Mouse (Mus musculus): ENCODE results near the gene Cys1. TPM values are rescaled to one million over a fixed set of nuclear protein-coding genes. Genes with fewer than 3 reads are reported as not detected.
"Not testable (repeated sequence)": the region's sequence is repeated elsewhere in the genome, so short reads cannot be mapped to it uniquely, and the experiment has no call there.

Cys1 gene
- polyA plus RNA-seq, 1 experiment from 2014 or later, result 2.1 TPM

- peak overlapping the region; percentile 86 for H3K4me2 ChIP-seq (replicated peaks)
- H3K9me3 ChIP-seq, result no peaks in the 10 kb centered on the region
- H3K9ac ChIP-seq, result peak overlapping the region; percentile 76
- under 1% methylated on average over 17 of the region's 17 CpGs for WGBS
- H3K36me3 ChIP-seq, result peaks cover 2% of the 10 kb centered on the region
- H3K27me3 ChIP-seq (replicated peaks), result no peaks in the 10 kb centered on the region
- H3K4me1 ChIP-seq (replicated peaks), result peaks cover 29% of the 10 kb centered on the region
- ATAC-seq, result no peak
- peak overlapping the region; percentile 82 for H3K27ac ChIP-seq
- peak overlapping the region; percentile 95 for H3K4me3 ChIP-seq (replicated peaks)
Measured at GRCm38 (mm10) chr12:24708824-24709218, 27.2 kb upstream of the Cys1 start.

GRCm38 (mm10) chr12:24707954-24708823 is 26.6 kb upstream of the Cys1 start, which contains the start of gene Rrm2:
Rrm2 (plus strand) TSS chr12:24708241.
- peak; percentile 92 for ATAC-seq
- Histone ChIP-seq H3K4me3 (replicated peaks) (peak within 1 kb of the TSS; percentile 95), H3K4me1 (replicated peaks) (peaks cover 29% of the 10 kb centered on the region), H3K36me3 (peaks cover 2% of the 10 kb centered on the region), H3K27ac (peak within 1 kb of the TSS; percentile 82), H3K4me2 (replicated peaks) (peak within 1 kb of the TSS; percentile 86), H3K27me3 (replicated peaks) (no peaks in the 10 kb centered on the region), H3K9me3 (no peaks in the 10 kb centered on the region), H3K9ac (peak within 1 kb of the TSS; percentile 76)
- under 1% methylated on average over 83 of the region's 83 CpGs for WGBS

- Histone ChIP-seq H3K4me1 (replicated peaks) (peaks cover 29% of the 10 kb centered on the region), H3K4me2 (replicated peaks) (peak overlapping the region; percentile 86), H3K36me3 (peaks cover 2% of the 10 kb centered on the region), H3K9me3 (no peaks in the 10 kb centered on the region), H3K27me3 (replicated peaks) (no peaks in the 10 kb centered on the region), H3K9ac (peak overlapping the region; percentile 76), H3K27ac (peak overlapping the region; percentile 32; the same call in 1 of the 2 replicates), H3K4me3 (replicated peaks) (peak overlapping the region; percentile 95)
- WGBS, result 0% methylated on average over 9 of the region's 9 CpGs
- ATAC-seq, result peak; percentile 8
Measured at GRCm38 (mm10) chr12:24707480-24707802, 25.8 kb upstream of the Cys1 start.

- 2% methylated on average over 27 of the region's 27 CpGs for WGBS
- Histone ChIP-seq H3K36me3 (peaks cover 2% of the 10 kb centered on the region; the same call in 1 of the 2 replicates), H3K4me2 (replicated peaks) (peak overlapping the region; percentile 86), H3K4me1 (replicated peaks) (peaks cover 28% of the 10 kb centered on the region), H3K27me3 (replicated peaks) (no peaks in the 10 kb centered on the region), H3K9me3 (no peaks in the 10 kb centered on the region), H3K4me3 (replicated peaks) (peak overlapping the region; percentile 95), H3K27ac (no peak overlapping the region; the same call in 1 of the 2 replicates), H3K9ac (peak overlapping the region; percentile 76)
- peak; percentile 39 for ATAC-seq
Measured at GRCm38 (mm10) chr12:24706764-24707479, 25.3 kb upstream of the Cys1 start.

DNA sequence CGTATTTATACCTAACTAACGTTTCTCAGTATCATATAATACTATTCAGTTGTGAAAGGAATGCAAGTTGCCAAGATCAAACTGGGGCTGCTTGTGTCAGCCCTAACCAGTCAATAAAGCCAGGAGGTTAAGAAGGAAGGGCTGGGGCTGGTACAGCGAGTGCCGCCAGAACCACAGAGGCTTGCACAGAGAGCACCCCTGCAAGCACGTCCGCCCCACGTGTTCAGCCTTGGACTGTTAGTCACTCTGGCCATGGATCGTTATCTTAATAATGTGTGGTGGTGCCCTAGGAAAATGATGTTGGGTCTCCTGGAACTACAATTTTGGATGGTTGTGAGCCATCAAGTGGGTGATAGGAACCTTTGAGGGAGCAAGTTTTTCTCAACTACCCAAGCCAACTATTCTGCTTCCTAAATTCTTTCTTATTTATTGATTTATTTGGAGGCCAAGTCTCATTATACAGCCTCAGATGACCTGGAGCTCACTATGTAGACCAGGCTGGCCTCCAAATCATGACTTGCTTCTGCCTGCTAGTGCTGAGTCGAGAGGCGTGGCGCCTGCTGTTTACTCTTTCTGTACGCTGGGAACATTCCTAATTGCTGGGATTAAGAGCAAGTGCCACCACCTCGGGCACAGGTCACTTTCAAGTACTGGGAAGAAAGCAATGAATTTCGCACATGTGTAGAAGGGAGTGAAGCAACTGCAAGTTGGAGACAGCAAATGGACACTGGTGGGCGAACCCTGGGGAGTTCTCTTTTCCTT is 24.1 kb upstream of the Cys1 start:
- no peak overlapping the region for H3K4me2 ChIP-seq (replicated peaks)
- 71% methylated on average over 15 of the region's 15 CpGs for WGBS

GRCm38 (mm10) chr12:24703013-24703412 is 21.4 kb upstream of the Cys1 start:
- no peak overlapping the region for H3K27ac ChIP-seq
- H3K36me3 ChIP-seq, result no peaks in the 10 kb centered on the region
- no peak for ATAC-seq
- H3K4me2 ChIP-seq (replicated peaks), result no peak overlapping the region
- 0 out of 2 replicates have a peak, but pooled peaks cover 12% of the 10 kb centered on the region for H3K4me1 ChIP-seq (replicated peaks)
- WGBS, result 65% methylated on average over 3 of the region's 3 CpGs
- H3K9me3 ChIP-seq, result no peaks in the 10 kb centered on the region
- H3K27me3 ChIP-seq (replicated peaks), result no peaks in the 10 kb centered on the region
- no peak overlapping the region for H3K9ac ChIP-seq
- no peak overlapping the region for H3K4me3 ChIP-seq (replicated peaks)

More for the DNA sequence above, 24.1 kb upstream of the Cys1 start:
- H3K9ac ChIP-seq, result no peak overlapping the region
- ATAC-seq, result peak; percentile 16
- H3K4me1 ChIP-seq (replicated peaks), result peaks cover 21% of the 10 kb centered on the region
- H3K4me3 ChIP-seq (replicated peaks), result no peak overlapping the region
- H3K27ac ChIP-seq, result no peak overlapping the region; the same call in 1 of the 2 replicates
- H3K36me3 ChIP-seq, result no peaks in the 10 kb centered on the region
- no peaks in the 10 kb centered on the region for H3K9me3 ChIP-seq
- H3K27me3 ChIP-seq (replicated peaks), result no peaks in the 10 kb centered on the region

GRCm38 (mm10) chr12:24701621-24702020 is 20.0 kb upstream of the Cys1 start:
- ATAC-seq, result not testable (repeated sequence)

GRCm38 (mm10) chr12:24699578-24699977 is 18.0 kb upstream of the Cys1 start:
- no peak overlapping the region for H3K4me2 ChIP-seq (replicated peaks)
- H3K9me3 ChIP-seq, result no peaks in the 10 kb centered on the region
- no peaks in the 10 kb centered on the region for H3K36me3 ChIP-seq
- H3K4me1 ChIP-seq (replicated peaks), result 0 out of 2 replicates have a peak, but pooled peaks cover 5% of the 10 kb centered on the region
- WGBS, result 56% methylated on average over 10 of the region's 10 CpGs
- H3K27ac ChIP-seq, result no peak overlapping the region
- no peak overlapping the region for H3K9ac ChIP-seq
- no peaks in the 10 kb centered on the region for H3K27me3 ChIP-seq (replicated peaks)
- no peak overlapping the region for H3K4me3 ChIP-seq (replicated peaks)
- peak; percentile 50; the same call in 1 of the 2 replicates for ATAC-seq

More at GRCm38 (mm10) chr12:24701621-24702020, 20.0 kb upstream of the Cys1 start:
- H3K27ac ChIP-seq; H3K4me2 ChIP-seq (replicated peaks); H3K27me3 ChIP-seq (replicated peaks); H3K9ac ChIP-seq; H3K36me3 ChIP-seq; H3K4me3 ChIP-seq (replicated peaks); H3K9me3 ChIP-seq; H3K4me1 ChIP-seq (replicated peaks): not testable (repeated sequence)
- WGBS, result 85% methylated on average over 9 of the region's 9 CpGs

DNA sequence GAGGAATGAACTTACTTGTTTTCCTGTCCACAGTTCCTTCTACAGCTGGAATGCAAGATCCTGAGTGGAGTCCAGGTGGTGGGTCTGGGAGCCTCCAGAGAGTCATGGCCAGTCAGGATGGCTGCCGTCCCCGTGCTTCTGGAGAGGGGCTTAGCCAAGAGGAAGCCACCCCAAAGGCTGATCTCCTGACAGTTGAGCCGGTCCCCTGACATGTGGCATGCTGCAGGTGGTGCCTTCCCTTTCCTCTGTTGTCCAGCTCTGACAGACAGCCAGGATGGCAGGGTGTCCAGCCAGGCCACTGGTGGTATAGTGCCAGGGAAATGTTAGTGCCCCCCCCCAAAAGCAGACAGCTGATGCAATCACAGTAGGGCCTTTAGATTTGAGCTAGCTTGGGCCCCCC is 16.9 kb upstream of the Cys1 start:
- H3K4me3 ChIP-seq (replicated peaks), result no peak overlapping the region
- H3K9ac ChIP-seq, result no peak overlapping the region
- H3K4me2 ChIP-seq (replicated peaks), result no peak overlapping the region
- WGBS, result 66% methylated on average over 3 of the region's 3 CpGs
- H3K9me3 ChIP-seq, result no peaks in the 10 kb centered on the region
- H3K27ac ChIP-seq, result no peak overlapping the region
- no peaks in the 10 kb centered on the region for H3K36me3 ChIP-seq
- H3K27me3 ChIP-seq (replicated peaks), result no peaks in the 10 kb centered on the region
- ATAC-seq, result no peak
- 0 out of 2 replicates have a peak, but pooled peaks cover 5% of the 10 kb centered on the region for H3K4me1 ChIP-seq (replicated peaks)

- Histone ChIP-seq H3K27me3 (replicated peaks) (no peaks in the 10 kb centered on the region), H3K4me2 (replicated peaks) (no peak overlapping the region), H3K27ac (no peak overlapping the region), H3K36me3 (no peaks in the 10 kb centered on the region), H3K4me1 (replicated peaks) (0 out of 2 replicates have a peak, but pooled peaks cover 5% of the 10 kb centered on the region), H3K9ac (no peak overlapping the region), H3K9me3 (no peaks in the 10 kb centered on the region), H3K4me3 (replicated peaks) (no peak overlapping the region)
- WGBS, result 62% methylated on average over 8 of the region's 8 CpGs
- peak; percentile 53 for ATAC-seq
Measured at GRCm38 (mm10) chr12:24697484-24698204, 16.0 kb upstream of the Cys1 start.
